Mouse (Mus musculus) stomach, embryonic 16.5 days (tissue): ENCODE data around the gene Hoxc12. TPM values are rescaled to one million over a fixed set of nuclear protein-coding genes. Genes with fewer than 3 reads are reported as not detected.

Experiments used
- ATAC-seq: fragments of 200-750 bp; cut with Nextera tagmentation; 2 replicates; pipeline ENCODE4 v1.8.0; 2017; ENCODE audit warnings: moderate number of reproducible peaks, moderate TSS enrichment; ENCODE audit not compliant: insufficient read depth, low FRiP score
- H3K27ac ChIP-seq: fragments of 300-500 bp; sonication (generic); 2 replicates; pipeline ENCODE4 v1.5.1; 2014; ENCODE audit warnings: low read length
- H3K27me3 ChIP-seq: fragments of 300-500 bp; sonication (generic); 2 replicates; pipeline ENCODE4 v1.6.1; 2014; ENCODE audit warnings: low read length, control low read depth, mixed read lengths; ENCODE audit not compliant: control insufficient read depth, insufficient read depth
- H3K36me3 ChIP-seq: fragments of 300-500 bp; sonication (generic); 2 replicates; pipeline ENCODE4 v1.6.1; 2014; ENCODE audit warnings: low read length; ENCODE audit not compliant: control insufficient read depth, insufficient read depth
- H3K4me1 ChIP-seq: fragments of 300-500 bp; sonication (generic); 2 replicates; pipeline ENCODE4 v1.6.1; 2014; ENCODE audit warnings: low read length, control low read depth, mixed read lengths; ENCODE audit not compliant: control insufficient read depth, insufficient read depth
- H3K4me2 ChIP-seq: fragments of 300-500 bp; sonication (generic); 2 replicates; pipeline ENCODE4 v1.6.1; 2014; ENCODE audit warnings: low read depth, low read length, mixed read lengths
- H3K4me3 ChIP-seq: fragments of 300-500 bp; sonication (generic); replicated peaks from 2 replicates; pipeline ENCODE4 v1.5.1; 2014; ENCODE audit warnings: mild to moderate bottlenecking, low read length
- H3K9ac ChIP-seq: fragments of 300-500 bp; sonication (generic); 2 replicates; pipeline ENCODE4 v1.6.1; 2014; ENCODE audit warnings: low read length
- H3K9me3 ChIP-seq: fragments of 300-500 bp; sonication (generic); replicated peaks from 2 replicates; pipeline ENCODE4 v1.6.1; 2016; ENCODE audit warnings: low read length, control low read depth; ENCODE audit not compliant: control insufficient read depth
- WGBS: fragments of 180-500 bp; shearing (Covaris S2); extraction: QIAGEN DNeasy Blood & Tissue Kit; methylation state at CpG from one replicate; pipeline ENCODE4 v1.1.7; 2014; 5-methylcytosine and 5-hydroxymethylcytosine counted together
- polyA plus RNA-seq: library from polyadenylated mRNA; unstranded; fragments of >200 nt; fragmentation: Nextera tagmentation; extraction: Ambion mirVana; gene quantifications from 2 replicates; pipeline ENCODE4 v1.2.1, GENCODE M21; 2015

Gene Hoxc12
- polyA plus RNA-seq, 1 experiment from 2014 or later: not detected

DNA sequence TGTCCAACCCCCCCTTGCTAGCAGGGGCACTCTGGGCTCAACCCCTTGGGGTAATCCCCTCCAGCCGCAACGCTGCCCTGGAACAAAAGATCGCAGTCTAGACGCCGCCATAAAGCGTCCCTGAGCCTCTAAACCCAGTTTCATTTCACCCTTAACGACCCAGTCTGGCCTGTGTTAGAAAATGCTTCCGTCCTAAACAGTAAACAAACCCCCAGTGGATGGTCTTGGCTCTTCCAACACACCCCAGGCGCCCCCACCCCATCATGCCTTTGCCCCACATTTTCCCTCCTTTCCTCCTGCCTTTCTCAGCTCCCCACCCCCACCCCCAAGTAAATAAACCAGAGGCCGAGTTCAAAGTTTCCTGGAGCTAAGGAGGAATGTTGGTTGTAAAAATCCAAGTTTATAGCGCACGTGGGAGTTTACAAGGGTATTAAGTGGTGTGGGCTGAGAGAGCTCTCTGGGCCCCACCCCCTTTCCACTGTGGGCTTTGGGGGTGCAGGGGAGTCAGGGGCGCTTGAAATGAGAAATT is 23.2 kb downstream of the Hoxc12 start:
- Histone ChIP-seq H3K4me1 (no peaks in the 10 kb centered on the region), H3K27ac (no peak overlapping the region), H3K4me2 (no peak overlapping the region), H3K4me3 (no peak overlapping the region), H3K36me3 (no peaks in the 10 kb centered on the region), H3K27me3 (peaks cover 91% of the 10 kb centered on the region), H3K9me3 (no peaks in the 10 kb centered on the region), H3K9ac (no peak overlapping the region)
- 1% methylated on average over 13 of the region's 13 CpGs for WGBS
- no peak for ATAC-seq

DNA sequence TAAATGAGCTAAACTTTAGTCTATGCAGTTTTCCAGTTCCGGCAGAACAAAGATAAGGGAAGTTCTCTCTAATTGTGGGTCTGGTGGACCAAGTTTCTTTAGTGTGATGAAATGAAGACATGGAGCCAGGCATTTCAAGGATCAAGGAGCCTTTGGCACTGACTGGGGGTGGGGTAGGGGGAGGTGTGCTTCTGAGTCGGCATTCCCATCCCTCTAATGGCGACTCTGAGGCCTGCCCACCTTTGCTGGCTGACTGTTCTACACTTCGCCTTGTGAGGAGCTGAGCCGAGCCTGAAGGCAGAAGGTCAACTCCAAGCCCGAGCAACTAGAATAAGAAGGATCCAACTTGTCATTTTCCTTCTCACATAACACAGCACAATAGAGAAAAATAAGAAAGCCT is 25.2 kb downstream of the Hoxc12 start:
- H3K4me2 ChIP-seq: no peak overlapping the region
- WGBS: 3% methylated on average over 6 of the region's 6 CpGs
- H3K4me3 ChIP-seq: no peak overlapping the region
- H3K9me3 ChIP-seq: no peaks in the 10 kb centered on the region
- H3K4me1 ChIP-seq: no peaks in the 10 kb centered on the region
- no peak for ATAC-seq
- H3K27ac ChIP-seq: no peak overlapping the region
- peaks cover 91% of the 10 kb centered on the region for H3K27me3 ChIP-seq
- H3K36me3 ChIP-seq: no peaks in the 10 kb centered on the region
- H3K9ac ChIP-seq: no peak overlapping the region

DNA sequence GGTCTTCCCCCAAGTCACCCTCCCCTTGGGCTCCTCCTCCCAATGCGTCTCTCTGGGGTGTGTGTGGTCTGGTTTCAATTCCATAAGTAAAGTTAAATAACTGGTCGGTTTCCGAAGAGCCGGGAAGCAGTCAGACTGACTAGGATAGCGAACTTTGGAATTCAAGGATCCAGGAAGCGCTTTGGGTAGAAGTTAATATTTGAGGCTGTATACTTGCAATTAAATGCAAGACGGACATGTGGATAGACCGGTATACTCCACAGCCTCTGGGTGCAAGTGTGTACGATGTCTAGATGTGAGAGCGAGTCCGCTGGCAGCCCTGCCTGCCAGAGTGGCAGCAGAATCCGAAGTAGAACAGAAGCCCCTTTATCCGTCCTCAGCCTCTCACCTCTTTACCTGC is 25.9 kb downstream of the Hoxc12 start:
- 2% methylated on average over 13 of the region's 13 CpGs for WGBS

DNA sequence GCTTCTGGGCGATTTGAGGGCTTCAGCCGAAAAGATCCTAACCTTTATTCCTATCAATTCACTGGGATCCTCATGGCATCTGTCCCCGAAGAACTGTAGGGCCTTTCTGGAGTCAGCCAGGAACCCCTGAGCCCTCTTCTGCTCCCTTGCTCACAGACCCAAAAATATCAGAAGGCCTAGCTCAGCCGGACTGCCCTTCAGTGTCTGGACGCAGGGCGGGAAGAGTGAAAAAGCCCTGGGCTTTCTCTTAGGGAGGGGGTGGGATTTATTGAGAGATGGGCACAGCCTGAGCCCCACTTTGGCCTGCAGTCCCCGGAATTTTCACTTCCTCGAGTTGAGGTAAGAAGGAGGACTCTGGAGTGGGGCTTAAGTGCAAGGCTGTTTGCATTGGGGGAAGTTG is 26.7 kb downstream of the Hoxc12 start:
- WGBS: 4% methylated on average over 8 of the region's 8 CpGs
- ATAC-seq: no peak
- H3K4me1 ChIP-seq: no peaks in the 10 kb centered on the region
- H3K4me2 ChIP-seq: no peak overlapping the region
- no peak overlapping the region for H3K4me3 ChIP-seq
- H3K9me3 ChIP-seq: no peaks in the 10 kb centered on the region
- H3K27me3 ChIP-seq: peaks cover 89% of the 10 kb centered on the region
- no peak overlapping the region for H3K27ac ChIP-seq
- H3K36me3 ChIP-seq: no peaks in the 10 kb centered on the region
- H3K9ac ChIP-seq: no peak overlapping the region

More for the DNA sequence above, 25.9 kb downstream of the Hoxc12 start:
- Histone ChIP-seq H3K27ac (no peak overlapping the region), H3K27me3 (peaks cover 91% of the 10 kb centered on the region), H3K4me1 (no peaks in the 10 kb centered on the region), H3K9ac (no peak overlapping the region), H3K4me2 (no peak overlapping the region), H3K9me3 (no peaks in the 10 kb centered on the region), H3K36me3 (no peaks in the 10 kb centered on the region), H3K4me3 (no peak overlapping the region)
- no peak for ATAC-seq

DNA sequence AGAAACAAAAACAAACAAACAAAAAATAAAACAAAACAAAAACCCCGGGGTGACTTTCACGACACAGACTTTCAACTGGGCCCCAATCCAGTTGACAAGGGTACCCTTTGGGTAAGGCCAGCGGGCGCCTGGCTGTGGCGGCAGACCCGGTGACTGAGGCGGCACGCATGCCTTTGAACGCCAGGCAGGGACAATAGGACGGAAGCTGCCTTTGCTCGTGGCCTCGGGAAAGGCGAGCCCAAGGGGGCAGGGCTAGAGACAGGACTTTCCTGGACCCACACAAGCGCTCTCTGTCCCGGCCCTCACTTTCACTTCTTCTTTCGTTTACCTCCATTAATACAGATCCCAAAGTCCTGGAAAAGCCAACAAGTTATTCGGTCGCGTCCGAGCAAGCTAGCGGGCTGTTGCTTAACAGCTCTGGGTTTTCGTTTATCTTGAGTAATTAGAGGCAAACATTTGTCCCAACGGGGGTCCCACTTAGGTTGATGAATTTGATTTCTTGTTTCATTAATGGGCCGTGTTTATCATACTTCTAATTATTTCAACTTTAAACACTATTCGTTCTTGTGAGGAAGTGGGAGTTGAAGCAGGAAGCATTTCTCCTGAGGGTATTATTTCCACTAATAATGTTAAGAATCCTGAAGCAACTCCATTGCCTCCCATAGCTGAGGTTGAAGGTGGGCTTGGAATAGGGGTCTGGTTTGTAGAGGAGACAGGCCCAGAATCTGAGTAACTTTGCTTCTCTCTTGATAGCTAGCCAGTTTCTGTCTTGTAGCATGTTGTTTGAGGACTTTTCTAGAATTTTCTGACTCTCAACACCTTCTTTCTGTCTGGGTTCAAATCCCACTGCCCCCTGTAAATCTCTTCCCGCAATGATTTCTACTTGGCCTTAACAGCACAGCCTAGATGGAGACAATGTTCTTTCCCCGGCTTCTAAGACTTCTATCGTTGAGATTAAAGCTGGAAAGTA is 27.4 kb downstream of the Hoxc12 start:
- H3K4me3 ChIP-seq: no peak overlapping the region
- H3K4me1 ChIP-seq: no peaks in the 10 kb centered on the region
- WGBS: 3% methylated on average over 28 of the region's 28 CpGs
- no peak overlapping the region for H3K4me2 ChIP-seq
- H3K27ac ChIP-seq: no peak overlapping the region
- no peaks in the 10 kb centered on the region for H3K36me3 ChIP-seq
- peaks cover 90% of the 10 kb centered on the region for H3K27me3 ChIP-seq
- no peak for ATAC-seq
- no peaks in the 10 kb centered on the region for H3K9me3 ChIP-seq
- H3K9ac ChIP-seq: no peak overlapping the region

DNA sequence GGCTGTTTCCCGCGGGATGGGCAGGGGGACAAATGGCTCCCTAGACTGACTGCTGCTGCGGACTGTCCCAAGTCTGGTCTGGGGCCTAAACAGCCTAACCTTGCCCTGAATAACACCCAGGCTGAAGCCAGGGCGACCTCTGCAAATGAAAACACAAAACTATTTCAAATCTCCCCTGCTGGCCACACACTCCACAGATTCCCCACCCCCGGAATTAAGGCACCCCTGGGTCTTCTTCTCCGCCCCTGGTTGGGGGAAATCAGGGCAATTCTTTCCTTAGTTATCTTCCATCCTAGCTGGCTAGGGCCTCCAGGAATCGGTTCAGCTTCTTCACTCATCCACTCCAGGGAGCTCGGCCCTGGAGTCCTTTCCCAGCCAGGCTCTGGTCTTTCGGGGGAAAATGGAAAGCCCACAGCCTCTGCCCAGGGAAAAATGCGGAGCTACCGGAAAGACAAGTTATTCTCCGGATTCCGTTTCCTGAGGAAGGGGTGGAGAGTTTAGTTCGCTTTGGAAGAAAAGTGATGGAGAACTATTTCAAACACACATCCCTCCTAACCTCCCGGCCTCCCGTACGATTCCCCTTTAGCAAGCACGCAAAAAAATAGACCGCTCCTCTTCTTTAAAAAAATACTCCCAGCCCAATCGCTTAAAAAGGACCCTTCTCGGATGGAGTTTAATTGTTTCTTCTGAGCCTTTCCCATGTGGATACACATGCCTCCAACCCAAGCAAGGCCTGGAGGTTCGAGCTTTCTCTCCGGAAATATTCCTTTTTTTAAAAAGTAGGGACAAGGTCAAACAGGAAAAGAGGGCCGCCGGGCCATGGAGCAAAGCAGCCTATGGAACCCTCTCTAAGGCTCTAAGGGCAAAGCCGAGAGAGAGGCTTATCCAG is 28.7 kb downstream of the Hoxc12 start:
- Histone ChIP-seq H3K9me3 (no peaks in the 10 kb centered on the region), H3K4me1 (no peaks in the 10 kb centered on the region), H3K4me3 (no peak overlapping the region), H3K4me2 (no peak overlapping the region), H3K27ac (no peak overlapping the region), H3K9ac (no peak overlapping the region), H3K36me3 (no peaks in the 10 kb centered on the region), H3K27me3 (peaks cover 93% of the 10 kb centered on the region)
- no peak for ATAC-seq
- WGBS: 6% methylated on average over 26 of the region's 26 CpGs

DNA sequence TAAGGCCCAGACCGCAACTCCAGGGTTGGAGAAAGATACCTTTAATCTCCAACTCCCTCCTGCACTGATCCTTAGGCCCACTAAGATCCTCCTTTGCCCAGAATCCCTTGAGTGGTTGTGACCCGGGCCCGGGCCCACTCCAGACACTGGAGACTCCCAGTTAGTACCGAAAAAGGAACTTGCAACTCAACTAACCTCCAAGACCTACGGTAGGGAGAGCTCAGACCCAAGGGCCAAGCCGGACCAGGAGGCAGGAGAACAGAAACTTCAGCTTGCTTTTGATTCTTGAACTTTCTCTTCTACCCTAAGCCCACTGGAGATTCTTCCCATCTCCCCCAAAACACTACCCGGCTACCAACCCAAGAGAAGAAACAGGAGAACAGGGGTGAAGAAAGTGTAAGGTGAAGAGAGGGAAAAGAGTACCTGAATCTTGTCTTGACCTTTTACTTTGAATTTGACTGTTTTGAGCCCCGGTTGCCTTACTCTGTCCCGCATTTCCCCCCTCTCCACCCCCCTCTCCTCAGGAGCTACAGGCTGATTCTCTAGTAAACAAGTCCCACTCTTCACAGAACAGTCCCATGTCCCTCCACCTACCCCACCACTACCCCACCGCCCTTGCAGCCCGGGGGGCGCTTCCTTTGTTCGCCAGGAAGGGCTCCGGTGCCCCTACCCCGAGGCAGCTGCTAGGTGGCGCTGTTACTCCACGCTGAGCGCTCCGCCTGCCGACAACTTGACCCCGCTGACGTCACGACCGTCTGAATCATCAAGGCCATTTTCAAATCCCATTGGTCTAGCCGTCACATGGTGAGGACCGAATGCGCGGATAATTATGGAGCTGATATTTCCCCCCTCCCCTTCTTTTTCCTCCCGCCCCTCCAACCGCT is 29.6 kb downstream of the Hoxc12 start:
- H3K27ac ChIP-seq: no peak overlapping the region
- peak overlapping the region; percentile 33; the same call in 1 of the 2 replicates for H3K4me2 ChIP-seq
- H3K9ac ChIP-seq: no peak overlapping the region
- H3K9me3 ChIP-seq: no peaks in the 10 kb centered on the region
- 4% methylated on average over 29 of the region's 30 CpGs for WGBS
- no peaks in the 10 kb centered on the region for H3K4me1 ChIP-seq
- peak overlapping the region; percentile 4; the same call in 1 of the 2 replicates for H3K4me3 ChIP-seq
- ATAC-seq: peak; percentile 50; the same call in 1 of the 2 replicates
- H3K27me3 ChIP-seq: peaks cover 93% of the 10 kb centered on the region
- H3K36me3 ChIP-seq: no peaks in the 10 kb centered on the region

DNA sequence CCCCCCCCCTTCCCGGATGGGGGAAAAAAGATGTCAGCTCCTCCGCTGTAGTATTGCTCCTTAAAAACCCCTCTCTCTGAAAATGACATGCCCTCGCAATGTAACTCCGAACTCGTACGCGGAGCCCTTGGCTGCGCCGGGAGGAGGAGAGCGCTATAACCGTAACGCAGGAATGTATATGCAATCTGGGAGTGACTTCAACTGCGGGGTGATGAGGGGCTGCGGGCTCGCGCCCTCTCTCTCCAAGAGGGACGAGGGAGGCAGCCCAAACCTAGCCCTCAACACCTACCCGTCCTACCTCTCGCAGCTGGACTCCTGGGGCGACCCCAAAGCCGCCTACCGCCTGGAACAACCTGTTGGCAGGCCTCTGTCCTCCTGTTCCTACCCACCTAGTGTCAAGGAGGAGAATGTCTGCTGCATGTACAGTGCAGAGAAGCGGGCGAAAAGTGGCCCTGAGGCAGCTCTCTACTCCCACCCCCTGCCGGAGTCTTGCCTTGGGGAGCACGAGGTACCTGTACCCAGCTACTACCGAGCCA is 30.3 kb downstream of the Hoxc12 start, which contains the start of gene Hoxc10:
Hoxc10 (plus strand) TSS at position 21 of the 536 bp plus-strand sequence.
- Histone ChIP-seq H3K4me2 (peak within 1 kb of the TSS; percentile 33; the same call in 1 of the 2 replicates), H3K36me3 (no peaks in the 10 kb centered on the region), H3K9me3 (no peaks in the 10 kb centered on the region), H3K4me3 (peak within 1 kb of the TSS; percentile 4; the same call in 1 of the 2 replicates), H3K9ac (no peak within 1 kb of the TSS), H3K4me1 (no peaks in the 10 kb centered on the region), H3K27ac (no peak within 1 kb of the TSS), H3K27me3 (peaks cover 93% of the 10 kb centered on the region)
- 2% methylated on average over 27 of the region's 27 CpGs for WGBS
- ATAC-seq: no peak
